Mouse (Mus musculus): ENCODE results near the gene Aph1c.

GRCm38 (mm10) chr9:66801947-66802346 lies 32.6 kb downstream of the Aph1c start:
- TF ChIP-seq CTCF (IDR thresholded peaks at IDR 0.05; ENCODE audit: extremely low read depth, insufficient read depth, insufficient read length, insufficient replicate concordance) (no peak), POLR2A (IDR thresholded peaks at IDR 0.05; ENCODE audit: low read depth, low read length) (no peak)

Measured in spleen, adult 2 months (tissue).